27 mouse cellular contexts compared by ENCODE assay signal in the genomic region with DNA sequence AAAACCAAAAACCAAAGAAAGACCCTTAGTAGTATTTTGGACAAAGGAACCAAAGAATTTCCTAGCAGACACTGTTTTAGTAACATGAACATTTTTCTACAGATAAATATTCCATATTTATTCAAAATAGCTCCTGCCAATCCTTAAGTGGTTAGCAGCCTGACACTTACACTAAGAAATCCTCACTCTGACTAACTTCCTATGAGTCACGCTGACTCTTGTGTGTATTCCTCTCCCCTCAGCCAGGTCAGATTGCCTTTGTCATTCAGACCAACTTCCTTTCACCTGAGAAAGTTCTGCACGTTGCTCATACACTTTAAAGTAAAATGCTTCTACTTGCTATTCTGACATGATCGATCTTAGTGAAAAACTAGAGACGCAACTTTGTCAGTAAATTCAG.
"Had no signal": no experiment of that assay in that cellular context is flagged by ENCODE, and none has a peak within 500 bp of the region (broad histone marks: within the 10 kb centered on the region; RNA-seq: fewer than 3 reads in every experiment).

No protein-coding gene starts in this region.

- ATAC-seq: hindbrain, postnatal 0 days; intestine, embryonic 16.5 days had no signal

- H3K27ac ChIP-seq: heart, embryonic 10.5 days; hindbrain, embryonic 10.5 days; hindbrain, embryonic 13.5 days; hindbrain, embryonic 15.5 days; hindbrain, postnatal 0 days; kidney, embryonic 15.5 days; kidney, postnatal 0 days; left cerebral cortex, adult 2 months; limb, embryonic 10.5 days; limb, embryonic 12.5 days; liver, embryonic 13.5 days; liver, embryonic 15.5 days had no signal

- H3K4me2 ChIP-seq: heart, embryonic 12.5 days; hindbrain, embryonic 13.5 days; hindbrain, embryonic 15.5 days; kidney, embryonic 15.5 days; limb, embryonic 12.5 days; liver, embryonic 11.5 days; liver, embryonic 13.5 days; liver, embryonic 15.5 days had no signal

- DNase-seq: gastrocnemius, postnatal 10 days; gastrocnemius, postnatal 25 days; heart, adult 18-20 months; heart, postnatal 10 days; heart, postnatal 4 days; kidney, adult 11 months; kidney, adult 2 months; kidney, adult 9 months; kidney, postnatal 14 days; kidney, postnatal 36 days; layer of hippocampus, adult 9-11 months; liver; liver, embryonic 13.5 days had no signal

- H3K9ac ChIP-seq: heart, embryonic 12.5 days; hindbrain, embryonic 13.5 days; hindbrain, embryonic 15.5 days; kidney, embryonic 15.5 days; limb, embryonic 12.5 days; liver, embryonic 13.5 days; liver, embryonic 15.5 days had no signal

- H3K9me3 ChIP-seq: heart, embryonic 10.5 days; heart, embryonic 12.5 days; hindbrain, embryonic 10.5 days; hindbrain, embryonic 13.5 days; hindbrain, embryonic 15.5 days; kidney, embryonic 15.5 days; limb, embryonic 10.5 days; limb, embryonic 12.5 days; liver, embryonic 13.5 days; liver, embryonic 15.5 days had no signal

- H3K4me3 ChIP-seq: heart, embryonic 10.5 days; heart, embryonic 12.5 days; hindbrain, embryonic 10.5 days; hindbrain, embryonic 13.5 days; hindbrain, embryonic 15.5 days; kidney, embryonic 15.5 days; left cerebral cortex, adult 2 months; limb, embryonic 10.5 days; limb, embryonic 12.5 days; liver, embryonic 13.5 days; liver, embryonic 15.5 days had no signal

- H3K27me3 ChIP-seq: heart, embryonic 12.5 days; hindbrain, embryonic 13.5 days; hindbrain, embryonic 15.5 days; kidney, embryonic 15.5 days; liver, embryonic 13.5 days; liver, embryonic 15.5 days had no signal

- H3K4me1 ChIP-seq: heart, embryonic 12.5 days; hindbrain, embryonic 15.5 days; limb, embryonic 12.5 days; liver, embryonic 13.5 days; liver, embryonic 15.5 days had no signal

- H3K36me3 ChIP-seq: heart, embryonic 10.5 days; heart, embryonic 12.5 days; hindbrain, embryonic 10.5 days; hindbrain, embryonic 13.5 days; hindbrain, embryonic 15.5 days; kidney, embryonic 15.5 days; limb, embryonic 10.5 days; limb, embryonic 12.5 days; liver, embryonic 13.5 days; liver, embryonic 15.5 days had no signal
